Mouse (Mus musculus) thymus, adult 2 months (tissue): ENCODE results near the gene Atp2c2.

Experiments
- CTCF ChIP-seq: fragments of 200-500 bp; IDR thresholded peaks from 2 replicates; pipeline ENCODE4 v1.5.1; 2012; ENCODE audit warnings: mild to moderate bottlenecking, control low read depth, low read length, moderate library complexity, borderline replicate concordance; ENCODE audit not compliant: control insufficient read depth, poor library complexity, insufficient read depth; ENCODE audit errors: extremely low read depth
- POLR2A ChIP-seq: fragments of 200-500 bp; IDR thresholded peaks from 2 replicates; pipeline ENCODE4 v1.6.1; 2012; ENCODE audit warnings: mild to moderate bottlenecking, low read length, control low read depth, moderate library complexity; ENCODE audit not compliant: control insufficient read depth, poor library complexity, insufficient read depth; ENCODE audit errors: extremely low read depth

DNA sequence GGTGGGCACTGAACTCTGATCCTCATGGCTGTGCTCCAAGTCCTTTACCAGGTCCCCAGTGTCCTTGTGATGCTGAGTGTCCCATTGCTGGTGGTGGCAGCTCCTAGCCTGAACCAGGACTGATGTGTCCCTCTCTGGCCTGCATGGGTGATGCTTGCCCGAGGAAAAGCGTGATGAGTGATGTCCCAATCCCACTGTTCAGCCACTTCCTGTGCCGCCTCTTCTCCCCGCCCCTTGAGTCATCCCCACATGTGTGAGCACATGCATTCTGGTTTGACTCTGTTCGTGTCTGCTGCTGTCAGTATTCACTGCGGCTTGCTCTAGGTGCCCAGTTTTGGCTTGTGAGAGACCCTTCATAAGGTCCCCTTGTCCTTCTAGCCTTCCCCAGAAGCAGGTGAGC is 12.4 kb downstream of the Atp2c2 start:
- TF ChIP-seq CTCF (no peak), POLR2A (no peak)
